Mouse (Mus musculus) stomach, embryonic 16.5 days (tissue): Measurements from ENCODE around the gene Erp44. TPM values are rescaled to one million over a fixed set of nuclear protein-coding genes. Genes with fewer than 3 reads are reported as not detected.

Experiments
- ATAC-seq: fragments of 200-750 bp; cut with Nextera tagmentation; 2 replicates; pipeline ENCODE4 v1.8.0; 2017; ENCODE audit warnings: moderate number of reproducible peaks, moderate TSS enrichment; ENCODE audit not compliant: insufficient read depth, low FRiP score
- H3K27ac ChIP-seq: fragments of 300-500 bp; sonication (generic); 2 replicates; pipeline ENCODE4 v1.5.1; 2014; ENCODE audit warnings: low read length
- H3K27me3 ChIP-seq: fragments of 300-500 bp; sonication (generic); 2 replicates; pipeline ENCODE4 v1.6.1; 2014; ENCODE audit warnings: low read length, control low read depth, mixed read lengths; ENCODE audit not compliant: control insufficient read depth, insufficient read depth
- H3K36me3 ChIP-seq: fragments of 300-500 bp; sonication (generic); 2 replicates; pipeline ENCODE4 v1.6.1; 2014; ENCODE audit warnings: low read length; ENCODE audit not compliant: control insufficient read depth, insufficient read depth
- H3K4me1 ChIP-seq: fragments of 300-500 bp; sonication (generic); 2 replicates; pipeline ENCODE4 v1.6.1; 2014; ENCODE audit warnings: low read length, control low read depth, mixed read lengths; ENCODE audit not compliant: control insufficient read depth, insufficient read depth
- H3K4me2 ChIP-seq: fragments of 300-500 bp; sonication (generic); 2 replicates; pipeline ENCODE4 v1.6.1; 2014; ENCODE audit warnings: low read depth, low read length, mixed read lengths
- H3K4me3 ChIP-seq: fragments of 300-500 bp; sonication (generic); replicated peaks from 2 replicates; pipeline ENCODE4 v1.5.1; 2014; ENCODE audit warnings: mild to moderate bottlenecking, low read length
- H3K9ac ChIP-seq: fragments of 300-500 bp; sonication (generic); 2 replicates; pipeline ENCODE4 v1.6.1; 2014; ENCODE audit warnings: low read length
- H3K9me3 ChIP-seq: fragments of 300-500 bp; sonication (generic); replicated peaks from 2 replicates; pipeline ENCODE4 v1.6.1; 2016; ENCODE audit warnings: low read length, control low read depth; ENCODE audit not compliant: control insufficient read depth
- WGBS: fragments of 180-500 bp; shearing (Covaris S2); extraction: QIAGEN DNeasy Blood & Tissue Kit; methylation state at CpG from one replicate; pipeline ENCODE4 v1.1.7; 2014; 5-methylcytosine and 5-hydroxymethylcytosine counted together
- polyA plus RNA-seq: library from polyadenylated mRNA; unstranded; fragments of >200 nt; fragmentation: Nextera tagmentation; extraction: Ambion mirVana; gene quantifications from 2 replicates; pipeline ENCODE4 v1.2.1, GENCODE M21; 2015

The Erp44 gene
- polyA plus RNA-seq, 1 experiment from 2014 or later = 120 TPM

GRCm38 (mm10) chr4:48253266-48253665, 26.1 kb downstream of the Erp44 start:
- Histone ChIP-seq H3K9ac (no peak overlapping the region), H3K9me3 (no peaks in the 10 kb centered on the region), H3K4me1 (no peaks in the 10 kb centered on the region), H3K27ac (no peak overlapping the region), H3K4me3 (no peak overlapping the region), H3K4me2 (no peak overlapping the region), H3K27me3 (no peaks in the 10 kb centered on the region), H3K36me3 (peaks cover 3% of the 10 kb centered on the region; the same call in 1 of the 2 replicates)
- no peak for ATAC-seq

GRCm38 (mm10) chr4:48244280-48244679, 35.1 kb downstream of the Erp44 start:
- H3K4me2 ChIP-seq = no peak overlapping the region
- H3K9ac ChIP-seq = no peak overlapping the region
- H3K4me3 ChIP-seq = no peak overlapping the region
- ATAC-seq = no peak
- H3K4me1 ChIP-seq = no peaks in the 10 kb centered on the region
- H3K27ac ChIP-seq = no peak overlapping the region
- no peaks in the 10 kb centered on the region for H3K9me3 ChIP-seq
- H3K36me3 ChIP-seq = no peaks in the 10 kb centered on the region
- WGBS = 89% methylated on average over 2 of the region's 2 CpGs
- H3K27me3 ChIP-seq = no peaks in the 10 kb centered on the region

GRCm38 (mm10) chr4:48243737-48244136, 35.6 kb downstream of the Erp44 start:
- H3K4me2 ChIP-seq = no peak overlapping the region
- H3K27me3 ChIP-seq = no peaks in the 10 kb centered on the region
- no peak overlapping the region for H3K4me3 ChIP-seq
- H3K27ac ChIP-seq = no peak overlapping the region
- no peaks in the 10 kb centered on the region for H3K9me3 ChIP-seq
- no peaks in the 10 kb centered on the region for H3K4me1 ChIP-seq
- WGBS = 55% methylated on average over 1 of the region's 1 CpGs
- H3K9ac ChIP-seq = no peak overlapping the region
- H3K36me3 ChIP-seq = no peaks in the 10 kb centered on the region
- no peak for ATAC-seq

GRCm38 (mm10) chr4:48242482-48242881, 36.9 kb downstream of the Erp44 start:
- Histone ChIP-seq H3K4me2 (no peak overlapping the region), H3K27ac (no peak overlapping the region), H3K9me3 (no peaks in the 10 kb centered on the region), H3K4me3 (no peak overlapping the region), H3K27me3 (no peaks in the 10 kb centered on the region), H3K36me3 (no peaks in the 10 kb centered on the region), H3K4me1 (no peaks in the 10 kb centered on the region), H3K9ac (no peak overlapping the region)
- ATAC-seq = no peak
- WGBS = 86% methylated on average over 4 of the region's 4 CpGs

- no peaks in the 10 kb centered on the region for H3K27me3 ChIP-seq
- H3K4me2 ChIP-seq = no peak overlapping the region
- no peak overlapping the region for H3K9ac ChIP-seq
- WGBS = 82% methylated on average over 4 of the region's 4 CpGs
- no peak overlapping the region for H3K4me3 ChIP-seq
- no peak for ATAC-seq
- no peaks in the 10 kb centered on the region for H3K36me3 ChIP-seq
- H3K4me1 ChIP-seq = no peaks in the 10 kb centered on the region
- no peak overlapping the region for H3K27ac ChIP-seq
- H3K9me3 ChIP-seq = no peaks in the 10 kb centered on the region
These were observed 40.3 kb downstream of the Erp44 start for GRCm38 (mm10) chr4:48239046-48239445.

GRCm38 (mm10) chr4:48236721-48237120, 42.6 kb downstream of the Erp44 start:
- no peak for ATAC-seq
- 79% methylated on average over 3 of the region's 3 CpGs for WGBS
- no peak overlapping the region for H3K4me2 ChIP-seq

GRCm38 (mm10) chr4:48226800-48227199, 52.6 kb downstream of the Erp44 start:
- 33% methylated on average over 3 of the region's 3 CpGs for WGBS
- H3K9ac ChIP-seq = no peak overlapping the region
- no peaks in the 10 kb centered on the region for H3K27me3 ChIP-seq
- H3K27ac ChIP-seq = peak overlapping the region; percentile 72
- no peak overlapping the region for H3K4me2 ChIP-seq
- H3K4me3 ChIP-seq = no peak overlapping the region
- peaks cover 10% of the 10 kb centered on the region; the same call in 1 of the 2 replicates for H3K4me1 ChIP-seq
- H3K36me3 ChIP-seq = no peaks in the 10 kb centered on the region
- ATAC-seq = peak; percentile 84; the same call in 1 of the 2 replicates
- H3K9me3 ChIP-seq = no peaks in the 10 kb centered on the region

More at GRCm38 (mm10) chr4:48236721-48237120, 42.6 kb downstream of the Erp44 start:
- no peaks in the 10 kb centered on the region for H3K27me3 ChIP-seq
- no peaks in the 10 kb centered on the region for H3K4me1 ChIP-seq
- no peaks in the 10 kb centered on the region for H3K36me3 ChIP-seq
- no peak overlapping the region for H3K9ac ChIP-seq
- H3K9me3 ChIP-seq = no peaks in the 10 kb centered on the region
- no peak overlapping the region for H3K4me3 ChIP-seq
- no peak overlapping the region for H3K27ac ChIP-seq

GRCm38 (mm10) chr4:48225604-48226003, 53.8 kb downstream of the Erp44 start:
- Histone ChIP-seq H3K9ac (no peak overlapping the region), H3K36me3 (no peaks in the 10 kb centered on the region), H3K9me3 (no peaks in the 10 kb centered on the region), H3K27ac (0 out of 2 replicates have a peak overlapping the region, but pooled peaks have one; percentile 72), H3K4me1 (peaks cover 10% of the 10 kb centered on the region; the same call in 1 of the 2 replicates), H3K4me2 (no peak overlapping the region), H3K4me3 (no peak overlapping the region), H3K27me3 (no peaks in the 10 kb centered on the region)
- peak; percentile 75; the same call in 1 of the 2 replicates for ATAC-seq
- 23% methylated on average over 3 of the region's 3 CpGs for WGBS

GRCm38 (mm10) chr4:48225173-48225572, 54.2 kb downstream of the Erp44 start:
- Histone ChIP-seq H3K4me1 (peaks cover 10% of the 10 kb centered on the region; the same call in 1 of the 2 replicates), H3K9ac (no peak overlapping the region), H3K9me3 (no peaks in the 10 kb centered on the region), H3K4me2 (no peak overlapping the region), H3K27ac (no peak overlapping the region), H3K4me3 (no peak overlapping the region), H3K27me3 (no peaks in the 10 kb centered on the region), H3K36me3 (no peaks in the 10 kb centered on the region)
- WGBS = 27% methylated on average over 2 of the region's 2 CpGs
- ATAC-seq = peak; percentile 71; the same call in 1 of the 2 replicates
